Mouse (Mus musculus) olfactory bulb, adult 2 months (tissue): ENCODE results near the gene Hapln2.

ENCODE experiments used
- CTCF ChIP-seq: fragments of 200-500 bp; IDR thresholded peaks from 2 replicates; pipeline ENCODE4 v1.5.1; 2012; ENCODE audit warnings: low read depth, mild to moderate bottlenecking, low read length, moderate library complexity; ENCODE audit not compliant: insufficient read depth
- POLR2A ChIP-seq: fragments of 200-500 bp; IDR thresholded peaks from 2 replicates; pipeline ENCODE4 v1.6.1; 2012; ENCODE audit warnings: mild to moderate bottlenecking, low read depth, low read length, moderate library complexity; ENCODE audit not compliant: insufficient read depth

- no peak for TF ChIP-seq CTCF
- no peak for TF ChIP-seq POLR2A
These were observed 46.2 kb upstream of the Hapln2 start for GRCm38 (mm10) chr3:88073631-88074030.
